Mouse (Mus musculus) MEL (cell line): ENCODE measurements at regions not wholly inside any gene's neighbourhood (a gene's known extent, or its start where the extent isn't known, plus 50 kb on each side); places are given as distances from the start of the nearest gene placed in this dataset.

ENCODE experiments used
- DNase-seq: peaks from one replicate; pipeline ENCODE4 v3.0.0; 2011; ENCODE audit warnings: low read depth, low spot score
- H3K27ac ChIP-seq: 2 replicates; pipeline ENCODE4 v1.5.1; 2012; ENCODE audit warnings: low read depth, mild to moderate bottlenecking, control low read depth, low read length, moderate library complexity; ENCODE audit not compliant: control insufficient read depth
- H3K27me3 ChIP-seq, 2 experiments: fragments of 150-350 bp in 1 of 2; sonication (generic) in 1 of 2; 2 replicates each; pipeline ENCODE4 v1.6.1; 2012; ENCODE audit warnings: low read length in 2 of 2, mild to moderate bottlenecking in 2 of 2, improper control_type of control experiment in 1 of 2, moderate library complexity in 1 of 2; ENCODE audit not compliant: insufficient read depth in 2 of 2, control insufficient read depth in 1 of 2
- H3K36me3 ChIP-seq, 2 experiments: 2 replicates each; pipeline ENCODE4 v1.6.1; 2012 to 2014; ENCODE audit warnings: low read length in 2 of 2, improper control_type of control experiment in 1 of 2, inconsistent platforms in 1 of 2, mild to moderate bottlenecking in 1 of 2; ENCODE audit not compliant: insufficient read depth in 2 of 2, control insufficient read depth in 1 of 2
- H3K4me1 ChIP-seq, 2 experiments: fragments of 150-350 bp in 1 of 2; sonication (generic) in 1 of 2; 2 replicates each; pipeline ENCODE4 v1.6.1; 2012; ENCODE audit warnings: low read length in 2 of 2, improper control_type of control experiment in 1 of 2, mild to moderate bottlenecking in 1 of 2; ENCODE audit not compliant: insufficient read depth in 2 of 2, control insufficient read depth in 1 of 2
- H3K4me3 ChIP-seq, 2 experiments: fragments of 150-350 bp in 1 of 2; sonication (generic) in 1 of 2; 2 replicates each; pipeline ENCODE4 v1.5.1; 2012; ENCODE audit warnings: low read depth in 2 of 2, low read length in 2 of 2, mild to moderate bottlenecking in 2 of 2, moderate library complexity in 2 of 2, control low read depth in 1 of 2, improper control_type of control experiment in 1 of 2; ENCODE audit not compliant: control insufficient read depth in 1 of 2, insufficient read depth in 1 of 2
- H3K79me2 ChIP-seq: 2 replicates; pipeline ENCODE4 v1.6.1; 2012; ENCODE audit warnings: mild to moderate bottlenecking, low read length, moderate library complexity; ENCODE audit not compliant: control insufficient read depth, poor library complexity, insufficient read depth
- H3K9ac ChIP-seq: 2 replicates; pipeline ENCODE4 v1.6.1; 2012; ENCODE audit warnings: low read depth, mild to moderate bottlenecking, control low read depth, low read length, moderate library complexity; ENCODE audit not compliant: control insufficient read depth, poor library complexity, severe bottlenecking
- H3K9me3 ChIP-seq: fragments of 150-350 bp; sonication (generic); replicated peaks from 2 replicates; pipeline ENCODE4 v1.6.1; 2012; ENCODE audit warnings: mild to moderate bottlenecking, low read length, improper control_type of control experiment, moderate library complexity; ENCODE audit not compliant: insufficient read depth
- CHD1 ChIP-seq: IDR thresholded peaks from 2 replicates; pipeline ENCODE4 v1.6.1; 2012; ENCODE audit warnings: low read depth, mild to moderate bottlenecking, inconsistent platforms, low read length, improper control_type of control experiment
- GABPA ChIP-seq: IDR thresholded peaks from 2 replicates; pipeline ENCODE4 v1.6.1; 2012; ENCODE audit warnings: low read depth, mild to moderate bottlenecking, inconsistent platforms, low read length, improper control_type of control experiment, moderate library complexity
- JUND ChIP-seq: IDR thresholded peaks from 2 replicates; pipeline ENCODE4 v1.6.1; 2011; ENCODE audit warnings: low read depth, mild to moderate bottlenecking, improper control_type of control experiment, low read length
- MAX ChIP-seq: IDR thresholded peaks from 2 replicates; pipeline ENCODE4 v1.6.1; 2011; ENCODE audit warnings: low read length, improper control_type of control experiment
- MYB ChIP-seq: IDR thresholded peaks from 2 replicates; pipeline ENCODE4 v1.6.1; 2011; ENCODE audit warnings: mild to moderate bottlenecking, low read depth, low read length, improper control_type of control experiment
- MYC ChIP-seq: IDR thresholded peaks from 2 replicates; pipeline ENCODE4 v1.6.1; 2011; ENCODE audit warnings: low read depth, mild to moderate bottlenecking, low read length, improper control_type of control experiment, moderate library complexity
- NELFE ChIP-seq: IDR thresholded peaks from 2 replicates; pipeline ENCODE4 v1.6.1; 2011; ENCODE audit warnings: low read depth, low read length, improper control_type of control experiment
- NRF1 ChIP-seq: IDR thresholded peaks from 2 replicates; pipeline ENCODE4 v1.6.1; 2014; ENCODE audit warnings: low read depth, mild to moderate bottlenecking, inconsistent platforms, low read length, improper control_type of control experiment, moderate library complexity; ENCODE audit not compliant: poor library complexity, insufficient read depth, severe bottlenecking
- POLR2AphosphoS5 ChIP-seq: IDR thresholded peaks from 2 replicates; pipeline ENCODE4 v1.6.1; 2012; ENCODE audit warnings: low read depth, borderline replicate concordance, mild to moderate bottlenecking, inconsistent platforms, low read length, moderate library complexity, mixed read lengths
- TCF12 ChIP-seq: IDR thresholded peaks from 2 replicates; pipeline ENCODE4 v1.6.1; 2014; ENCODE audit warnings: low read depth, mild to moderate bottlenecking, inconsistent platforms, low read length, improper control_type of control experiment, moderate library complexity
- UBTF ChIP-seq: IDR thresholded peaks from 2 replicates; pipeline ENCODE4 v1.6.1; 2012; ENCODE audit warnings: low read depth, mild to moderate bottlenecking, inconsistent platforms, low read length, improper control_type of control experiment, moderate library complexity, borderline replicate concordance; ENCODE audit not compliant: insufficient read depth
- USF1 ChIP-seq: IDR thresholded peaks from 2 replicates; pipeline ENCODE4 v1.6.1; 2014; ENCODE audit warnings: low read depth, mild to moderate bottlenecking, inconsistent platforms, low read length, improper control_type of control experiment, moderate library complexity
- ZC3H11A ChIP-seq: IDR thresholded peaks from 2 replicates; pipeline ENCODE4 v1.6.1; 2012; ENCODE audit warnings: low read depth, mild to moderate bottlenecking, inconsistent platforms, low read length, improper control_type of control experiment
- ZKSCAN1 ChIP-seq: IDR thresholded peaks from 2 replicates; pipeline ENCODE4 v1.6.1; 2012; ENCODE audit warnings: low read depth, mild to moderate bottlenecking, inconsistent platforms, low read length, improper control_type of control experiment, moderate library complexity

DNA sequence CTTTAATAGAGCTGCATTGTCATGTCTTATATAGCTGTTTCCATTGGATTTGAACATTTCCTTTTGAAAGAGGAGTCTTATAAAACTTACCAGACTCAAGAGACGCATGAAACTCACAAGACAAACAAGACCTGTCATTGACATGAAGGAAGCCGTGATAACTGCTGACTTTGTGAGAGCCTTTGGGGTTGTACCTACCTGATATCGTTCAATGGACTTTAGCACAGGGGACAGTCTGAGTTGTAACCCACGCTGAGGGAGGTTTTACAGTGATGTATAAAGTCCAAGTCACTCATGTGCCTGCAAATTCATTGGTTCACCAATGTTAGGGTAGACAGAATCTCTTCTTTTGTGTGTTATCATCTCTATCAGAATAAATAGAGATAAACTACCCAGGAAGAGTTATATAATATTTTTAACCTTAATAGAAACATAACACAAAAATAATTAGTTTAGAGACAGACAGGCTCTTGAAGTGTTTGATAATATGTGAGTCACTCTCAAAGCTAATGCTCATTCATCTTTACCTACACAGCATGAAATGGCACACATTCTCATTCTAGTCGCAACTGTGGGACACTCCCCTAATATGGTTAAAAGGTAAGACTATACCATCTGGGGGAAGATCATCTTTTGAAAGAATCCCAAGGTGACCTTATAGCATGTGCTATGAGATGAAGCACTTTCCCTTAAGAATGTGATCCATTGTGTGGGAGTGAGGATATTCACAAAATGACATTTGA is 54.4 kb upstream of the Mrps30 start:
- H3K79me2 ChIP-seq: no peaks in the 10 kb centered on the region
- DNase-seq: no peak

More for the DNA sequence above, 54.4 kb upstream of the Mrps30 start:
- no peaks in the 10 kb centered on the region for H3K9me3 ChIP-seq
- H3K27ac ChIP-seq: no peak overlapping the region
- H3K27me3 ChIP-seq: no peaks in the 10 kb centered on the region; a peak in 1 of 4 replicates
- H3K9ac ChIP-seq: no peak overlapping the region
- H3K4me3 ChIP-seq: no peak overlapping the region
- no peaks in the 10 kb centered on the region for H3K4me1 ChIP-seq
- H3K36me3 ChIP-seq: no peaks in the 10 kb centered on the region
- no peak for TF ChIP-seq NRF1
- TF ChIP-seq CHD1: no peak
- no peak for TF ChIP-seq GABPA
- no peak for TF ChIP-seq ZC3H11A
- no peak for TF ChIP-seq USF1
- TF ChIP-seq MYC: no peak
- TF ChIP-seq MYB: no peak
- TF ChIP-seq POLR2AphosphoS5: no peak
- TF ChIP-seq JUND: no peak
- TF ChIP-seq MAX: no peak
- no peak for TF ChIP-seq ZKSCAN1
- TF ChIP-seq UBTF: no peak
- no peak for TF ChIP-seq NELFE
- no peak for TF ChIP-seq TCF12
